Comparison of ENCODE assay signal across 8 mouse cellular contexts in the genomic region with DNA sequence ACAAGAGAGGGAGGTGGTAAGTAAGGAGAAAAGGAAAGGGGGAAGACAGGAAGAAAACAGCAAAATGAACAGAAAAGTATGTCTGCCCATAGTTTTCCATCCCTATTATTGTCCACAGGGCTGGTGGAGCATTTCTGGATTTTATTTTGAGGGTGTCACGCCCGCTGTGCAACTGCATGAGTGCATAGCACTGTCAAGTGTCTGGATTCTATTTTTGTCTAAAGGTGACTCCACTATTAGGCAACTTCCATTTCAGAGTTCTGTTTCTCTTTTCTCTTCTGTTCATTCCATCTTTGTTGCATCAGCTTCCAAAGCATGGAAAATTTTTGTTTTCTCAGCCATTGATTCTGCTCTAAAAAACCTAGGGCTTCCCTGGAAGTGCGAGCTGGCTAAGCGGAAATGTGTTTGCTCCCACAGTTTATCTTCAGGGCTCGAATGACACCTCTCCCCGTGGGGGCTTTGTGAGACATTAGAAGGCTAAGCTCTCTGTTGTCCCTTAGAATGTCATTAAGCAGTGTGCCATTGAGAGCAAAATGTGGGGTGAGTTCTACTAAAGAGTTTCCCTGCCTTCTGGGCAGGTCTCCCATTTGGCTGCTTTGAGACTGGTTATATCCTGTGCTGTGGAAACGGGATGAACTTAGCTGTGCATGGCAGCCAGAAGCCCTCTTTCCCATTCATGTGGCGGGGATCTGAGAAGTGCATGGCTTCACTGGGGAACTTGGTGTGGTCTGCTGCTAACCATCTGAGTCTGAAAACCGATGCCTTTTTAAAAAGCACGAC.
DNase-seq lines count a peak whose midpoint lies in the region; ATAC-seq and TF ChIP-seq lines count a peak whose summit lies in the region.

No protein-coding gene starts in this region.

- H3K79me2 ChIP-seq in myocyte (ENCODE audit: control insufficient read depth, insufficient read depth): no peaks in the 10 kb centered on the region

- peak; percentile 58 for ATAC-seq in frontal cortex, adult (ENCODE audit: low TSS enrichment)

- peak overlapping the region; percentile 67; the same call in 1 of the 2 replicates for H3K27ac ChIP-seq in kidney, adult 2 months (ENCODE audit: insufficient read depth, low read depth, low read length)

- TF ChIP-seq POLR2A in kidney, adult 2 months (IDR thresholded peaks at IDR 0.05; ENCODE audit: low read depth, low read length): no peak
- TF ChIP-seq POLR2A in myocyte (IDR thresholded peaks at IDR 0.05; ENCODE audit: insufficient read length, low read depth): no peak

- no peak overlapping the region for H3K4me3 ChIP-seq in kidney, adult 2 months (ENCODE audit: insufficient read depth, low read depth, low read length)
- no peak overlapping the region for H3K4me3 ChIP-seq in myocyte

- no peaks in the 10 kb centered on the region for H3K27me3 ChIP-seq in kidney, adult 2 months (replicated peaks; ENCODE audit: control insufficient read depth, insufficient read depth, low read length)
- H3K27me3 ChIP-seq in myocyte (ENCODE audit: control insufficient read depth, insufficient read depth, insufficient read length): no peaks in the 10 kb centered on the region

- WGBS in kidney, adult 2 months: 40% methylated on average over 10 of the region's 10 CpGs

- no peak for TF ChIP-seq CTCF in kidney, adult 2 months (conservative IDR thresholded peaks at IDR 0.05; ENCODE audit: insufficient read depth, insufficient read length, low read depth, low read length)

- no peaks in the 10 kb centered on the region for H3K36me3 ChIP-seq in kidney, adult 2 months (ENCODE audit: control insufficient read depth, insufficient read depth, low read length)
- no peaks in the 10 kb centered on the region for H3K36me3 ChIP-seq in myocyte (ENCODE audit: control insufficient read depth, insufficient read depth)

- DNase-seq in frontal cortex, postnatal 36 days (ENCODE audit: low spot score in 2 of 2): no peak
- peak; percentile 38 for DNase-seq in embryo, embryonic 10.5 days (ENCODE audit: low spot score)
- peak; percentile 76 to 78 for DNase-seq in heart, adult 18-20 months
- peak; percentile 48 for DNase-seq in kidney, adult 2 months
- DNase-seq in natural killer cell, adult 2 months (ENCODE audit: low spot score in 2 of 2): no peak
- no peak for DNase-seq in urinary bladder, adult 2 months (ENCODE audit: low spot score)

- peaks cover 13% of the 10 kb centered on the region for H3K4me1 ChIP-seq in kidney, adult 2 months (ENCODE audit: control insufficient read depth, insufficient read depth, low read length)

- peak overlapping the region; percentile 9 for H3K4me2 ChIP-seq in myocyte (ENCODE audit: low read depth)

- no peak overlapping the region for H3ac ChIP-seq in myocyte (ENCODE audit: control insufficient read depth, insufficient read length)

TF ChIP-seq in myocyte, 11 proteins besides CTCF, POLR2A, EP300 and RAD21:
- TF ChIP-seq CEBPB (IDR thresholded peaks at IDR 0.05; ENCODE audit: insufficient read depth, poor library complexity, severe bottlenecking) (peak; percentile 47; the same call in 1 of the 2 replicates), REST (IDR thresholded peaks at IDR 0.05; ENCODE audit: insufficient read depth, insufficient read length) (no peak), USF1 (IDR thresholded peaks at IDR 0.05; ENCODE audit: low read depth) (no peak), TCF3 (IDR thresholded peaks at IDR 0.05; ENCODE audit: insufficient read length, low read depth) (no peak)

Comparison
In these comparisons a context has a peak if more than half of its experiments do, and no peak if none do; other contexts are left out.
1. DNase-seq: peak in embryo, embryonic 10.5 days (single experiment), heart, adult 18-20 months (2 of 2) and kidney, adult 2 months (single experiment); none in frontal cortex, postnatal 36 days (0 of 2), natural killer cell, adult 2 months (0 of 2) and urinary bladder, adult 2 months (single experiment).